Mouse (Mus musculus) limb, embryonic 13.5 days (tissue): ENCODE data around the gene Sertad3. TPM values are rescaled to one million over a fixed set of nuclear protein-coding genes. Genes with fewer than 3 reads are reported as not detected.

Experiments
- ATAC-seq: fragments of 200-750 bp; cut with Nextera tagmentation; 2 replicates; pipeline ENCODE4 v1.8.0; 2017; ENCODE audit warnings: low read depth, moderate number of reproducible peaks, moderate TSS enrichment; ENCODE audit not compliant: low FRiP score
- H3K27ac ChIP-seq: fragments of 300-500 bp; sonication (generic); 2 replicates; pipeline ENCODE4 v1.5.1; 2015; ENCODE audit warnings: inconsistent platforms, mild to moderate bottlenecking, moderate library complexity
- H3K27me3 ChIP-seq: fragments of 300-500 bp; sonication (generic); 2 replicates; pipeline ENCODE4 v1.6.1; 2015; ENCODE audit warnings: mild to moderate bottlenecking, inconsistent platforms
- H3K36me3 ChIP-seq: fragments of 300-500 bp; sonication (generic); 2 replicates; pipeline ENCODE4 v1.6.1; 2015; ENCODE audit warnings: inconsistent platforms, mild to moderate bottlenecking, moderate library complexity
- H3K4me1 ChIP-seq: fragments of 300-500 bp; sonication (generic); 2 replicates; pipeline ENCODE4 v1.6.1; 2015; ENCODE audit warnings: inconsistent platforms
- H3K4me2 ChIP-seq: fragments of 300-500 bp; sonication (generic); replicated peaks from 2 replicates; pipeline ENCODE4 v1.6.1; 2015; ENCODE audit warnings: inconsistent platforms, mild to moderate bottlenecking, moderate library complexity
- H3K4me3 ChIP-seq: fragments of 300-500 bp; sonication (generic); 2 replicates; pipeline ENCODE4 v1.5.1; 2015; ENCODE audit warnings: moderate library complexity, mild to moderate bottlenecking, inconsistent platforms
- H3K9ac ChIP-seq: fragments of 300-500 bp; sonication (generic); 2 replicates; pipeline ENCODE4 v1.6.1; 2015; ENCODE audit warnings: mild to moderate bottlenecking, inconsistent platforms
- H3K9me3 ChIP-seq: fragments of 300-500 bp; sonication (generic); 2 replicates; pipeline ENCODE4 v1.6.1; 2016; ENCODE audit warnings: inconsistent platforms
- whole genome bisulfite sequencing: fragments of 180-500 bp; shearing (Covaris S2); methylation state at CpG from one replicate; pipeline ENCODE4 v1.1.7; 2015; 5-methylcytosine and 5-hydroxymethylcytosine counted together
- polyA plus RNA-seq: library from polyadenylated mRNA; unstranded; fragments of >200 nt; fragmentation: Nextera tagmentation; extraction: Ambion mirVana; gene quantifications from 2 replicates; pipeline ENCODE4 v1.2.1, GENCODE M21; 2015

Gene Sertad3
- polyA plus RNA-seq, 1 experiment from 2014 or later, result 36.3 TPM

GRCm38 (mm10) chr7:27472596-27472995 is 972 bp upstream of the Sertad3 start:
- peak overlapping the region; percentile 69 for H3K4me2 ChIP-seq
- WGBS, result 47% methylated on average over 7 of the region's 7 CpGs
- H3K9ac ChIP-seq, result no peak overlapping the region
- no peaks in the 10 kb centered on the region for H3K27me3 ChIP-seq
- no peak for ATAC-seq
- peak overlapping the region; percentile 76 for H3K4me3 ChIP-seq
- peaks cover 14% of the 10 kb centered on the region for H3K36me3 ChIP-seq
- no peaks in the 10 kb centered on the region for H3K9me3 ChIP-seq
- peaks cover 17% of the 10 kb centered on the region for H3K4me1 ChIP-seq
- H3K27ac ChIP-seq, result peak overlapping the region; percentile 16; the same call in 1 of the 2 replicates

- Histone ChIP-seq H3K27ac (peak overlapping the region; percentile 94), H3K4me1 (peaks cover 21% of the 10 kb centered on the region), H3K36me3 (peaks cover 24% of the 10 kb centered on the region), H3K27me3 (no peaks in the 10 kb centered on the region), H3K9ac (peak overlapping the region; percentile 79), H3K9me3 (no peaks in the 10 kb centered on the region), H3K4me2 (peak overlapping the region; percentile 69), H3K4me3 (peak overlapping the region; percentile 76)
- ATAC-seq, result no peak
- under 1% methylated on average over 34 of the region's 34 CpGs for WGBS
These were observed 394 bp downstream of the Sertad3 start for GRCm38 (mm10) chr7:27473835-27474489.

- Histone ChIP-seq H3K4me2 (peak overlapping the region; percentile 69), H3K4me3 (peak overlapping the region; percentile 76), H3K27ac (peak overlapping the region; percentile 94), H3K9me3 (no peaks in the 10 kb centered on the region), H3K9ac (peak overlapping the region; percentile 79), H3K27me3 (no peaks in the 10 kb centered on the region), H3K36me3 (peaks cover 24% of the 10 kb centered on the region), H3K4me1 (peaks cover 21% of the 10 kb centered on the region)
- under 1% methylated on average over 22 of the region's 23 CpGs for WGBS
- ATAC-seq, result peak; percentile 85
These were observed 954 bp downstream of the Sertad3 start for GRCm38 (mm10) chr7:27474490-27474954.

DNA sequence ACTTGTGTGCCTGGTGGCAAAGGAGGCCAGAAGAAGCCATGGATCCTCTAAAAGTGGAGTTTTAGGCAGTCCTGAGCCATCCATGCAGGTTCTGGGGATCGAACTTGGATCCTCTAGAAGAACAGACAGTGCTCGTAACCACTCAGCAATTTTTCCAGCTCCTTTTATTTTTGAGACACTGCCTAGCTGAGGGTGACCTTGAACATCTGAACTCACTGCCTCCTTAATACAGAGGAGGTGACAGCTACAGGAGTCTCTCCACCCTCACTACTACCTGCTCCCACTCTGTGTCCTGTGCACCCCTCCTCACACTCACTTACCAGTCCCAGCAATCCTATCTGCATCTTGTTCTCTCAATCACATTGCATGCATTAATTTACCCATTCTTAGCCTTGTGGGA is 2.0 kb downstream of the Sertad3 start:
- ATAC-seq, result no peak

GRCm38 (mm10) chr7:27476098-27476635 is 2.6 kb downstream of the Sertad3 start:
- Histone ChIP-seq H3K4me3 (no peak overlapping the region), H3K9ac (no peak overlapping the region), H3K9me3 (no peaks in the 10 kb centered on the region), H3K36me3 (peaks cover 24% of the 10 kb centered on the region), H3K27ac (no peak overlapping the region), H3K4me2 (no peak overlapping the region), H3K4me1 (peaks cover 25% of the 10 kb centered on the region), H3K27me3 (no peaks in the 10 kb centered on the region)
- ATAC-seq, result no peak
- WGBS, result 95% methylated on average over 14 of the region's 14 CpGs

More for the DNA sequence above, 2.0 kb downstream of the Sertad3 start:
- 89% methylated on average over 2 of the region's 2 CpGs for WGBS
- H3K27ac ChIP-seq, result no peak overlapping the region
- peaks cover 21% of the 10 kb centered on the region for H3K4me1 ChIP-seq
- peak overlapping the region; percentile 69 for H3K4me2 ChIP-seq
- no peaks in the 10 kb centered on the region for H3K27me3 ChIP-seq
- no peak overlapping the region for H3K9ac ChIP-seq
- peaks cover 24% of the 10 kb centered on the region for H3K36me3 ChIP-seq
- peak overlapping the region; percentile 76 for H3K4me3 ChIP-seq
- H3K9me3 ChIP-seq, result no peaks in the 10 kb centered on the region

- H3K4me3 ChIP-seq, result no peak overlapping the region
- H3K4me1 ChIP-seq, result peaks cover 31% of the 10 kb centered on the region
- H3K27ac ChIP-seq, result peak overlapping the region; percentile 44; the same call in 1 of the 2 replicates
- WGBS, result 84% methylated on average over 7 of the region's 7 CpGs
- H3K27me3 ChIP-seq, result no peaks in the 10 kb centered on the region
- no peak overlapping the region for H3K4me2 ChIP-seq
- no peaks in the 10 kb centered on the region for H3K9me3 ChIP-seq
- H3K9ac ChIP-seq, result no peak overlapping the region
- ATAC-seq, result no peak
- peaks cover 24% of the 10 kb centered on the region for H3K36me3 ChIP-seq
These were observed 5.0 kb downstream of the Sertad3 start for GRCm38 (mm10) chr7:27478561-27478960.

DNA sequence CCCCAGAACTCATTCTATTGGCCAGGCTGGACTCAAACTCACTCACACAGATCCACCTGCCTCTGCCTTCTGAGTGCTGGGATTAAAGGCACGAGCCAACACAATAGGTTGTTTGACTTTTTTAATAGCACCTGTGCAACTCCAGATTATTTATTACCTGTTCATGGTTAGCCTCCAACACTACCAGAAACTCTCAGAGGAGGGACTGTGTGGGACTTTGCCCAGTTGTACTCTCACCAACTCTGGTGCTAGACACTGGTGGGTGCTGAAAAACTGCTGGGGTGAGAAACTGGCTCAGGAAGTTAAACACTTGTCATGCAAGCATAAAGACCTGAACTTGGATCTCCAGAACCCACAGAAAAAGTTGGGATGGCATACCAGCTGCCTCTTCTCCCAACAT is 6.2 kb downstream of the Sertad3 start:
- ATAC-seq, result no peak
- Histone ChIP-seq H3K9ac (no peak overlapping the region), H3K27ac (no peak overlapping the region), H3K4me1 (peaks cover 31% of the 10 kb centered on the region), H3K36me3 (peaks cover 24% of the 10 kb centered on the region), H3K27me3 (no peaks in the 10 kb centered on the region), H3K4me3 (no peak overlapping the region), H3K9me3 (no peaks in the 10 kb centered on the region), H3K4me2 (no peak overlapping the region)
- WGBS, result 41% methylated on average over 1 of the region's 1 CpGs

- H3K4me2 ChIP-seq, result peak overlapping the region; percentile 67
- H3K4me3 ChIP-seq, result peak overlapping the region; percentile 37; the same call in 1 of the 2 replicates
- WGBS, result 70% methylated on average over 3 of the region's 3 CpGs
These were observed 6.9 kb downstream of the Sertad3 start for GRCm38 (mm10) chr7:27480506-27480905.

GRCm38 (mm10) chr7:27480927-27481626 is 7.5 kb downstream of the Sertad3 start:
- peak overlapping the region; percentile 67 for H3K4me2 ChIP-seq
- H3K9ac ChIP-seq, result peak overlapping the region; percentile 51
- peak overlapping the region; percentile 85 for H3K27ac ChIP-seq
- H3K36me3 ChIP-seq, result peaks cover 20% of the 10 kb centered on the region
- H3K4me3 ChIP-seq, result peak overlapping the region; percentile 37
- no peak for ATAC-seq
- peaks cover 27% of the 10 kb centered on the region for H3K4me1 ChIP-seq
- H3K27me3 ChIP-seq, result no peaks in the 10 kb centered on the region
- WGBS, result 11% methylated on average over 11 of the region's 11 CpGs
- H3K9me3 ChIP-seq, result no peaks in the 10 kb centered on the region

More at GRCm38 (mm10) chr7:27480506-27480905, 6.9 kb downstream of the Sertad3 start:
- H3K36me3 ChIP-seq, result peaks cover 24% of the 10 kb centered on the region
- H3K27me3 ChIP-seq, result no peaks in the 10 kb centered on the region
- H3K4me1 ChIP-seq, result peaks cover 26% of the 10 kb centered on the region
- no peak for ATAC-seq
- 0 out of 2 replicates have a peak overlapping the region, but pooled peaks have one; percentile 51 for H3K9ac ChIP-seq
- H3K27ac ChIP-seq, result peak overlapping the region; percentile 85
- H3K9me3 ChIP-seq, result no peaks in the 10 kb centered on the region

GRCm38 (mm10) chr7:27481627-27481969 is 8.0 kb downstream of the Sertad3 start:
- Histone ChIP-seq H3K4me1 (peaks cover 26% of the 10 kb centered on the region), H3K9ac (peak overlapping the region; percentile 51), H3K4me2 (peak overlapping the region; percentile 67), H3K36me3 (peaks cover 15% of the 10 kb centered on the region), H3K27me3 (no peaks in the 10 kb centered on the region), H3K9me3 (no peaks in the 10 kb centered on the region), H3K27ac (peak overlapping the region; percentile 85), H3K4me3 (peak overlapping the region; percentile 37)
- WGBS, result 0% methylated on average over 9 of the region's 12 CpGs
- ATAC-seq, result peak; percentile 91

DNA sequence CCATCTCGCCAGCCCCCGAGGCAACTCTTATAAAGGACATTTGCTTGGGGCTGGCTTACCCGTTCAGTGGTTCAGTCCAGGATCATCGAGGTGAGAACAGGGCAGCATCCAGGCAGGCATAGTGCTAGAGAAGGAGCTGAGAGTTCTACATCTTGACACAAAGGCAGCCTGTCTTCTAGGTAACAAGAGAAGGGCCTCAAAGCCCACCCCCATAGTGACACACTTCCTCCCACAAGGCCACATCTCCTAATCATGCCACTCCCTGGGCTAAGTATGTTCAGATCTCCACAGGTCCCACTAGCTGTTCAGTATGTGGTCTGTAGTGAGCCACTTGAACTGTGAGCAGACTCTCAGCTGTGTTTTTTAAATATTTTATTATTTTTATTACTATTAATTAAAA is 10.3 kb downstream of the Sertad3 start:
- ATAC-seq, result no peak
- 81% methylated on average over 4 of the region's 4 CpGs for WGBS
- H3K4me2 ChIP-seq, result no peak overlapping the region

More for the DNA sequence above, 10.3 kb downstream of the Sertad3 start:
- Histone ChIP-seq H3K27ac (no peak overlapping the region), H3K4me3 (no peak overlapping the region), H3K9ac (no peak overlapping the region), H3K9me3 (no peaks in the 10 kb centered on the region), H3K27me3 (no peaks in the 10 kb centered on the region), H3K36me3 (no peaks in the 10 kb centered on the region), H3K4me1 (peaks cover 30% of the 10 kb centered on the region)
